Mouse (Mus musculus) frontal cortex, postnatal 14 days (tissue): ENCODE data around the gene Tmtc2.
A peak's percentile ranks its signal among the peaks of the same experiment; 100 is the strongest.

Experiments used
- DNase-seq, 2 experiments: peaks; one replicate each; pipeline ENCODE4 v3.0.0; 2022; ENCODE audit warnings: low spot score in 2 of 2

Tmtc2 gene

DNA sequence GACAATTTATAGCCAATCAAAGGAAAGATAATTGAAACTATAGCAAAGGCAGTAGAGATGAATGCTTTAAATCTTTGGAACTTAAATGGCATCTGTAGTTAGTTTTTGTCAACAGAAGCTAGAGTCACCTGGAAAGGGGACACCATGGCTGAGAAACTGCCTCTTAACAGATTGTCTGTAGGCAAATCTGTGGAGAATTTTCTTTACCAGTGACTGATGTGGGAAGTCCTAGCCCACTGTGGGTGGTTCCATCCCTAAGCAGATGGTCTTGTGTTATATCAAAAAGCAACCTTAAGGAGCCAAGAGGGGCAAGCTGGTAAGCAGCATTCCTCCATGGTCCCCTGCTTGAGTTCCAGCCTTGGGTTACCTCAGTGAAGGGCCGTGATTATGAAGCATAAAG is 281.3 kb downstream of the Tmtc2 start:
- DNase-seq, result no peak

- DNase-seq, result no peak
These were observed 285.8 kb downstream of the Tmtc2 start for GRCm38 (mm10) chr10:105288472-105288871.

DNA sequence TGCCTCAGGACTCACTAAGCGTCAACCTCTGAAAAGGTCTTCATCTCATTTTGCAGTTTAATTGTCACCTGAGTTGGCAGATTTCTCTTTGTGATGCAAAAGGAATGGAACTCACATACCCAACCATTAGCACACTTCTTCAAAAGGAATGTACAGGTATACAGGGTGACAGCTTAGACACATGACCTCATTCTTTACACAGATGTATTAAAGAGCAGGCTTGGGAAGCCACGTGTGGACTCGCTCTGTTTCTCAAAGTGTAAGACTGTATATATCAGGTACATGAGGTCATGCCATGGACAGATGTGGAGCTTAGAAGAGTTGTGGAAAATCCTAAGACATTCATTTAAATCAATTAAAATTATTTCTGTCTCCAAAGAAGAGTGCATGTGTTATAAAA is 286.7 kb downstream of the Tmtc2 start:
- no peak for DNase-seq

- DNase-seq, result no peak
These were observed 287.2 kb downstream of the Tmtc2 start for GRCm38 (mm10) chr10:105287064-105287463.

- peak; percentile 6 to 12 for DNase-seq
These were observed 288.0 kb downstream of the Tmtc2 start for GRCm38 (mm10) chr10:105286221-105286620.

- DNase-seq, result no peak
These were observed 290.1 kb downstream of the Tmtc2 start for GRCm38 (mm10) chr10:105284171-105284570.

DNA sequence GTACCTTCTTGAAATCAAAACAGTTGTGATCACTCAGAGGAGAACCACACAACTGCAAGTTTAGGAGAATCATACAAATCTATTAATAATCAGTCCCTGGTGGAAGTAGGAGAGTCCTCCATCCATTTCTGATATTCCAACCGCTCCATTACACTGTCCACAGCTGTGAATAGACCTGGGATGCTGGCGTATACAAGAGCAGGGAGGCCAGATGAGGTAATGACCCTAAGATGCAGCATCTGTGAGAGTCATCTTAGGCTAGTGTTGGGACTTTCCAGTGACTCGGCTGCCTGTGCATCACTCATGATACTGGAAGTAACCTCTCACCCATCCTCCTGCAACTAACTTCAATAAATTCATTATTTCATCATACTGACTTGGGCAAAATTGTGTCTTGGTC is 293.3 kb downstream of the Tmtc2 start:
- DNase-seq, result no peak

DNA sequence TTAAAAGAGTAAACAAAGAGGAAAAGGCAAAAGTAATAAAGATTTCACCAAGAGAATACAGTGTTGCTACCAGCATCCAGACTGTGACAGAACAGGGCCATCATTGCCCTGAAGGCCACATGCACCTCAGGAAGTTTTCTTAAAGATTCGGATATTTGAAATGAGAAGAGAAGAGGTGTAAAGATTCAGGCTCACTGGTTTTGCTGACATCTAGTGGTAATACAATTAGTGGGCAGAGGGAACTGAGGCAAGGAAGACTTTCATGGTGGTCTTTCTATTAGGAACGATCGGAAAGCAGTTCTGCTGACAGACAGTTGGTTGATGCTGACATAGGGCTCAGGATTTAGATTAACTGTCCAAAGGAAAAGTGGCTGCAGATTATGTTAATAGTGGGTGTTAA is 314.2 kb downstream of the Tmtc2 start:
- DNase-seq, result no peak

GRCm38 (mm10) chr10:105238291-105238690 is 336.0 kb downstream of the Tmtc2 start:
- peak in 1 of 2 experiments; percentile 33 for DNase-seq

- no peak for DNase-seq
These were observed 341.4 kb downstream of the Tmtc2 start for GRCm38 (mm10) chr10:105232864-105233263.

GRCm38 (mm10) chr10:105230416-105230815 is 343.8 kb downstream of the Tmtc2 start:
- no peak for DNase-seq

GRCm38 (mm10) chr10:105228623-105229022 is 345.6 kb downstream of the Tmtc2 start:
- DNase-seq, result no peak

DNA sequence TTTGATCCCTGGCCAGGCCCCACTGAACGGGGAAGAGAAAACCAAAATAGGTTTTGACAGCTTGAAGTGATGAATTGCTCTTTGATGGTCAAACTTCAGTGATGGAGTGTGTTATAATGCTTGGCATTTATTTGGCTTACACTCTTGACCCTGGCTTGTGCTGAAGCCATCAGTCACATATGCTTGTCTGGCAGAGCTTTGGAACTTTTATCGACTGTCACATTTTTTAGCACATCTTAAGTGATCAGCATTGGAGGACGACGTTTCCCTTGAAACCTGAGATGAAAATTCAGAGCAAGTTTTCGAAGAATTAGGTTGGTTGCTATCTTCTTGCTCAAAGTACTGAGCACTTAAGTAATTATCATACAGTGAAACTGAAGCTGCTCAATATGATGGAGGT is 346.6 kb downstream of the Tmtc2 start:
- DNase-seq, result no peak

DNA sequence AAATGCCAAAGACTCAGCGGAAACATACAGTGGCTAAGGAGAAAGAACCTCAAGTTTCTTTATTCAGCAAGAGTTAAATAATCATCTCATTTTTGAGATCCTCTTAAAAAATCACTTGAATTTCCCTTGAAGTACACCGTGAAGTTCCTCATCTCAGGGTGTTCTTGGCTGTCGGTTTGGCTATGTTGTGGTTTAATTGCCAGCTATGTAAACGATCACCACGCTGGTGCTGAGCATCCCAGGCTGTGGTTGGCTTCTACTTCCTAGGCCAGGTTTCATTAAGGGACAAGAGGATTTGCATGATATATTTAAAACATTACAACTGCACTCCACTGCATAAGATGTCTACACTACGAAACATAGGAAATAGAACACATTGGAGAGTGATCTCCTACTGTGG is 348.5 kb downstream of the Tmtc2 start:
- DNase-seq, result no peak

GRCm38 (mm10) chr10:105222904-105223303 is 351.3 kb downstream of the Tmtc2 start:
- no peak for DNase-seq

GRCm38 (mm10) chr10:105201491-105201890 is 372.8 kb downstream of the Tmtc2 start:
- no peak for DNase-seq

DNA sequence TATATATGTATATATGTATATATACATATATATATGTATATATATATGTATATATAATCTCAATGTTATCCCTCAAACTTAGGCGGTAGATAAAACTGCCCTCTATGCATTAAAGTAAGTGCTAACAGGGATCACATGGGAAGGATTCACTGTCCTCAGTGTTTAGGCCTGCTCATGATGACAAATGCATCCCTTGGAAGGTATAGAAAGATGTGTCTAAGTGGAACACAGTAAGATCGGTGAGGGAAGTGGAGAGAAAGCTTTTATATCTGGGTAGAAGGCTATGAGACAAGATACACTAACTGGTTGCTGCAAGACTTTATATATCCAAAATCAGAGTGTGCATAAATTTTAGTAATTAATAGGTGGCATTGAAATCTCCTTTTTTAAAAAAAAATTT is 373.6 kb downstream of the Tmtc2 start:
- DNase-seq, result no peak

GRCm38 (mm10) chr10:105200092-105200491 is 374.2 kb downstream of the Tmtc2 start:
- no peak for DNase-seq

DNA sequence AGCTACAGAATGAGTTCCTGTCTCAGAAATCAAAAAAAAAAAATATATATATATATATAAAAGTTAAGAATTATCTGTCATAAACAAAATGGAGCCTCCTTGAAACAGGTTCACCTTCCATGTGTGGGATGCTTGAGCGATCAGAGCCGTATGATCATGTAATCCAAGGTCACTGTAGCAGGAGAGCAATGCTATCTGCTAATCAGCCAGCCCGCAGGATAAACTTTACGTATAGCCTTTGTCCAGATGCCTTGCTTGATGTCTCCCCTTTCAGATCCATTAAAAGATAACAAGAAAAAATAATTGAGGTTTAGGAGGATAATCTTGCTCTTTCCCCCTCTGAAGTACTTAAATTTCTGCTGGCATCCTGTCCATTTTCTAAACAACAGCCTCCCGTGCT is 374.7 kb downstream of the Tmtc2 start:
- no peak for DNase-seq

DNA sequence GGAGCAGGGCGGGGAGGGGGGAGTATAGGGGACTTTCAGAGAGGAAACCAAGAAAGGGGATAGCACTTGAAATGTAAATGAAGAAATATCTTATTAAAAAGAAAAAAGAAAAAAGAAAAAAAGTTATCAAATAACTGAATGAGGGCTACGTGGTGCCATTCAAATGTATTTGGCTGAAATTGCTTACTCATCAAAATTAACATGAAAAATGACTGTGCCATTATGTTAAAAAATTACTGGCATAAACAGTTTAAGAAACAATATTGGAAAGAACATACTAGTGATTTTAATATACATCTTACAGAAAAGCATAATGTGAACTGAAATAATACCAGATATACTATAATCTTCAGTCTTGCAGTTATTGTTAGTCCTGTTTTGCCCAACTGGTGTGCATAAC is 378.9 kb downstream of the Tmtc2 start:
- no peak for DNase-seq

DNA sequence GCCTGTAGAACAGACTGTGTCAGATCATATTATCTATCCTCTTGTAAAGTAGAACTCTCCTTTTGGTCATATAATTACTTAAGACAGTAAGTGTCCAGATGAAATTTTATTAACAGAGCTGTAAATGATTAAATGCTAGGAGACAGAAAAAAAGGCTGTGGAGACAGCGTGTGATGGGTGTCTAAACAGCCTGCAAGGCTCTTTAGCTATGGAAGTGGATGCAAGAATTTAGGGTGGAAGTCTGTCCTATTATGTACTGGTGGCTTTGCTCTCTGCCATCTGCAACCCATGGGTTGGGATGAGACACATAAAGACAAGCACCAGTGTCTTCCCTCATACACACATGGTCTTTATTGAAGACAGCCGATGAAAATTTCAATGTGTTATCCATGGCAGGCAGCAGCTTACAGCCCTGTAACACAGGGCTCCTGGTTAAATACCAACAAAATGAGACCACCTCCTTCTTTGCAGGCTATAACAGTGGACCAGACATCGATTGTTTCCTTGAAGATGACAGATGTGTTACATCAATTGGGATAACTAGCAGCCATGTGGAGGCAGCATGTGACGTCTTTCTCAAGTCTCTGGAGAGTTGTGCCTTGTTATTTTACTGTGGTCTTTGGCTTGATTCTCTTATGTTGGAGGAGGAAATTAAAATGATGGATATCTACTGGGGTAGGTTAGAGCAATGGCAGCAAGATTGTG is 380.3 kb downstream of the Tmtc2 start:
- DNase-seq, result no peak

- no peak for DNase-seq
These were observed 382.2 kb downstream of the Tmtc2 start for GRCm38 (mm10) chr10:105192071-105192470.

- DNase-seq, result no peak
These were observed 384.5 kb downstream of the Tmtc2 start for GRCm38 (mm10) chr10:105189746-105190145.

DNA sequence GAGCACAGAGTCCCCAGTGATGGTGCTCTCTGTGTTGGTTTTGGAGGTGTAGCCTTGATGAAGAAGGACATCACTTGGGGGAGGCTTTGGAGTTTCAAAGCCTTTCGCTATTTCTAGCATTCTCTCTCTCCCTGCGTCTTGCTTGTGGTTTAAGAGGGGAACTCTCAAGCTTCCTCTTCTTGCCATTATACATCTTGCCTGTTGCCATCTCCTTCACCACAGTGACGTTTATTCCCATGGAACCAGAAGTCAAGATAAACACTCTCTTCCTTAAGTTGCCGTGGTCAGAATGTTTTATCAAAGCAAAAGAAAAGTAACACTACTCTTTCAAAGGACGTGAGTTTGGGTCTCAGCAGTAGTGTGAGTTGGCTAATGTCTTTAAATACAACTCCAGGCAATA is 387.6 kb downstream of the Tmtc2 start:
- DNase-seq, result no peak
